Mouse (Mus musculus): ENCODE data around the gene Sstr3. TPM values are rescaled to one million over a fixed set of nuclear protein-coding genes. Genes with fewer than 3 reads are reported as not detected.

Gene Sstr3
- polyA plus RNA-seq, 1 experiment = not detected

DNA sequence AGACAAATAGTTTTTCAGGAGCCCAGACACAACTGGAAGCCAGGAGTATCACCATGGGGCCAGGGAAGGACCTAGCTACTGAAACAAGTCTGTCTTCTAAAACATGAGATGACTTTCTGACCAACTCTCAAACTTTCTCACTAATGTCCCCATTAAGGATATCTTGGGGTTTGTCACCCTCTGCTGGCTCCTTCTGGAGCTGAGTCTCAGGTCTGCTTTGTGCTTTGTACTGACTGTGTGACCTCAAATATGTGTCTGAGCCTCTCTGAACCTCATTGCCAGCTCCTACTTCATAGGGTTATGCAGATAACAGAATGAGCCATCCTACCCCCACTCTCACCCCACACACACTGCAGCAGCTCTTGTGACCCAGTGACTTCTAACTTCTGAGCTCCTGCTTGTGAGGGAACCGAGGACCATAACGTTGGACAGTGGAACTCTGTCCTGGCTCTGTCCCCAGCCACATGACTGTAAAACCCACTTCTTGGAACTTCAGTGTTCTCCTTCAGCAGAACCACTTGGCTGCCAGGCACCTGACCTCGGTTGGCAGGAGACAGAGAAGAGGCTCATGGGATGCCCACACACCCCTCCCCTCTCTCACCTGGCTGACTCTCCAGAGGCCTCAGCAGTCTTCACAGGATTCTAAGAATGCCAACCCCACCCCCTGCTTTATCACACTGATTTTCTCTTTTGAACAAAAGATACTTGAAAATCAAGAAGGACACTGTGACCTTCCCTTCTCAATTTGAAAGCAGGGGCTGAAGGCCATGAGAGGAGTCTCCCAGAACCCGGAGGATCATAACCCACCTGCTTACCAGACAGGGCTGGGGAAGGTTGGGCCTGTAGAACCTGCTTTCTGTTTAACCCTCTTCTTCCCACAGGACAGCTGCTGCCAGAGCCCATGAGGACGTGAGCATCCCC lies 3.2 kb upstream of the Sstr3 start:
- TF ChIP-seq FLI1 (IDR thresholded peaks at IDR 0.05; ENCODE audit: low read length) = no peak
- TF ChIP-seq GATA1 (IDR thresholded peaks at IDR 0.05; ENCODE audit: borderline replicate concordance, low read length) = no peak
- peaks cover 36% of the 10 kb centered on the region for H3K4me1 ChIP-seq
- no peaks in the 10 kb centered on the region for H3K36me3 ChIP-seq (replicated peaks; ENCODE audit: low read length)
- no peak overlapping the region for H3K4me3 ChIP-seq (replicated peaks)
- peaks cover 22% of the 10 kb centered on the region for H3K9me3 ChIP-seq
- H3K27me3 ChIP-seq (replicated peaks) = peaks cover 56% of the 10 kb centered on the region

DNA sequence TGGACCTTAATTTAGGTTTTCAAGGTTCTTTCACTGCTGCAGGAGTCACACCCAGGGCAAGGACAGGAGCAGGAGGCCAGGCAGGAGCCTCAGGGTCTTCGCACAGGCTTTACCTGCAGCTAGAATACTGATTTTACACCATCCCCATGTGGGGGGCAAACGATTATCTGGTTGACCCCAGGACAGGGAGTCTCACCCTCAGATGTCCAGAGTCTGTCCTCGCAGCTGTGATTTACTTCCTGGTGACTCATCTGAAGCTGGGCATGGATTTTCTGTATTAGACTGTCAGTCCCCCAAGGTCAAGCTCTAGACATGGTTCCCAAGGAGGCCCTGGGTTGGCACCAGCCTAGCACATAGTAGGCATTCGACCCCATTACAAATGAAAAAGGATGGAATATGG lies 1.6 kb upstream of the Sstr3 start:
- peaks cover 65% of the 10 kb centered on the region for H3K27me3 ChIP-seq (replicated peaks)
- TF ChIP-seq GATA1 (IDR thresholded peaks at IDR 0.05; ENCODE audit: borderline replicate concordance, low read length) (no peak), FLI1 (IDR thresholded peaks at IDR 0.05; ENCODE audit: low read length) (no peak)
- H3K4me3 ChIP-seq (replicated peaks) = no peak overlapping the region
- no peaks in the 10 kb centered on the region for H3K36me3 ChIP-seq (replicated peaks; ENCODE audit: low read length)
- H3K9me3 ChIP-seq = peaks cover 9% of the 10 kb centered on the region
- H3K4me1 ChIP-seq = peaks cover 47% of the 10 kb centered on the region

DNA sequence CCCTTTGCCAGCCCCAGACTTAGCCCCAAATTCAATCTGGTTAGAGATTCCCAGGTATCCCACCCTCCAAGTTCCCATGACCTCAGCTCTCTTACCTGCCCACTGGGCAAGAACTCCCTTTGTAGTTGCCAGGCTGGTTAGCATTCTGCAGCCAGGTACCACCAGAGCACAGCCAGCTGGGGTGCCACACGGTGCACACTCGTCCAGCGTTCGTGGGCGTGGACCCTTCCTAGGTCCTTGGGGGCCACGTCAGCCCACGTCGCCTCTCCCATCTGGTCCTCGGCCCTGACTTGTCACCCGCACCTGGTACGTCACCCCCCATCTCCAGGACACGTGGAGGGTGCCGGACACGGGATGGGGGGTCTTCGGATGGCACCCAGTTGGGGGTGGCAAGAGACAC lies 444 bp downstream of the Sstr3 start:
- Histone ChIP-seq H3K27me3 (replicated peaks) (peaks cover 80% of the 10 kb centered on the region), H3K4me1 (peaks cover 43% of the 10 kb centered on the region), H3K4me3 (replicated peaks) (no peak overlapping the region), H3K9me3 (no peaks in the 10 kb centered on the region), H3K36me3 (replicated peaks; ENCODE audit: low read length) (no peaks in the 10 kb centered on the region)
- TF ChIP-seq FLI1 (IDR thresholded peaks at IDR 0.05; ENCODE audit: low read length) = no peak
- TF ChIP-seq GATA1 (IDR thresholded peaks at IDR 0.05; ENCODE audit: borderline replicate concordance, low read length) = no peak

DNA sequence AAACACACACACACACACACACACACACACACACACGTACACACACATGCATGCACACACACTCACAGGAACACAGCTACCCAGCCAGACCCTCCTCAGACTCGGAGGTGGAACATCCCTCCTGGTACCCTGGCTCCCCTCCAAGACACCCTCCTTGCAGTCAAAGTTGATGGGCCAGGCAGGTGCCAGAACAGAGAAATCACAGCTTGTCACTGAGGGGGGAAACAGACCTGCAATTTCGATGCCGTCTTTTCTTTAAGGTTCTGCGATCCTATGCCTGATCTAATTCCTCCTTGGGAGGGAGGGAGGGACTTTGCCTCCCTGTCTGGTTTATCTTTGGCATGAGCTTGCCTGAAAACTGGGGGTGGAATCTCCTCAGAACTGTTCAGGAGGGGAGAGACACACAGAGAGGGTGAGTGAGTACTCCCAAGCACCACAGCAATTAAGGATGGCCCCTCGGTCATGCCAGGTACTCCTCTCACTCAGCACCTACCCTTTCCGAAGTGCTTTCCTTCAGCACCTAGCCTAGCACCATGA lies 1.6 kb downstream of the Sstr3 start:
- Histone ChIP-seq H3K4me1 (peaks cover 32% of the 10 kb centered on the region), H3K27me3 (replicated peaks) (peaks cover 92% of the 10 kb centered on the region), H3K9me3 (no peaks in the 10 kb centered on the region), H3K4me3 (replicated peaks) (no peak overlapping the region), H3K36me3 (replicated peaks; ENCODE audit: low read length) (no peaks in the 10 kb centered on the region)
- TF ChIP-seq GATA1 (IDR thresholded peaks at IDR 0.05; ENCODE audit: borderline replicate concordance, low read length) (no peak), FLI1 (IDR thresholded peaks at IDR 0.05; ENCODE audit: low read length) (no peak)

DNA sequence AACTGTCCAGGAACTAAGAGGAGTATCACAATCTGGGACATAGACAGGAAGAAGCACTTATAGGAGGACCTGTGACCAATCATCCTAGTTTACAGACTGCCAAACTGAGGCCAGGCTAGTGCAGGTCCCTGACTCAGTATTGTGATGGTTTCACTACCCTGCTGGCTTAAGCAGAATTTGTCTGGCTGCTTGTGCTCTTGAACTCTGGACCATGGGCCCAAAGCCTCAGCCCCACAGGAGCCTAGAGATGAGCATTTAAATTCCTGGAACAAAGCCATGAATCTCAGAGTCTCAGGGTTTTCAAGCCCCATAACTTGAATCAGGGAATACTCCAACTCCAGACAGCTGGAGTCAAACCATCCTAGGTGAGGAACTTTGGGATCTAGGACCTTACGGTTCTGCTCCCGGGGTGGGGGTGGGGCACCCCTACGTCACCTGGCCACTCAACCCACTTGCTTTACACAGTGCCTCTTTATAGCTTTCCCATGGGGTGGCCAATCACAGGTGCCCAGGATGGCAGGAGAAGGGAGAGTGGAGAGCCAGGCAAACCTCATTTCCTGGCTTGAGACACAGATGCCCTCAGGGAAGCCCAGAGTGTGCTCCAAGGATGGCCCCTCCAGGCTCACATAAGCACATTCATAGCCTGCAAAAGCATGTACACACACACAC lies 2.3 kb downstream of the Sstr3 start:
- H3K27me3 ChIP-seq (replicated peaks) = peaks cover 98% of the 10 kb centered on the region
- no peaks in the 10 kb centered on the region for H3K36me3 ChIP-seq (replicated peaks; ENCODE audit: low read length)
- TF ChIP-seq GATA1 (IDR thresholded peaks at IDR 0.05; ENCODE audit: borderline replicate concordance, low read length) = no peak
- TF ChIP-seq FLI1 (IDR thresholded peaks at IDR 0.05; ENCODE audit: low read length) = no peak

DNA sequence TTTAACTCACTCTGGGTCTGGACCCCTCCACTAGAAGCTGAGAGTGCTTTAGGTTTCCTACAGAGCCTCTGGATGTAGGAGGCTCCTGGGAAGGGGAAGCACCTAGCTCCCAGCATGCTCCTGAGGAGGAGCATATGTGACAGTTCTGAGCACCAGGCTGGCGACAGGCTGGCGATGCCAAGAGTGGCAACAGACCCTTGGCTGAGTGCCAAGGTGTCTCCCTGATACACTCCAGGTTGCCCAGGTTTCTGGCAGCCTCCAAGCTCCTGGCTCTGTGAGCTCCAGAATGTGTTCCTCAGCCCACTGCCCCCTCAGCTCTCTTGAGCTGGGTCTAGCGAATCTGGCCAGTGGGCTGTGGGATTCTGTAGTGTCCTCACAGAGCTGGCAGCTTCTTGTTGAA lies 2.9 kb downstream of the Sstr3 start:
- Histone ChIP-seq H3K27me3 (replicated peaks) (peaks cover 97% of the 10 kb centered on the region), H3K36me3 (replicated peaks; ENCODE audit: low read length) (no peaks in the 10 kb centered on the region), H3K4me3 (replicated peaks) (no peak overlapping the region), H3K9me3 (no peaks in the 10 kb centered on the region), H3K4me1 (peaks cover 32% of the 10 kb centered on the region)
- TF ChIP-seq GATA1 (IDR thresholded peaks at IDR 0.05; ENCODE audit: borderline replicate concordance, low read length) (no peak), FLI1 (IDR thresholded peaks at IDR 0.05; ENCODE audit: low read length) (no peak)

More for the DNA sequence above, 2.3 kb downstream of the Sstr3 start:
- Histone ChIP-seq H3K9me3 (no peaks in the 10 kb centered on the region), H3K4me3 (replicated peaks) (no peak overlapping the region), H3K4me1 (peaks cover 28% of the 10 kb centered on the region; the same call in 1 of the 2 replicates)

DNA sequence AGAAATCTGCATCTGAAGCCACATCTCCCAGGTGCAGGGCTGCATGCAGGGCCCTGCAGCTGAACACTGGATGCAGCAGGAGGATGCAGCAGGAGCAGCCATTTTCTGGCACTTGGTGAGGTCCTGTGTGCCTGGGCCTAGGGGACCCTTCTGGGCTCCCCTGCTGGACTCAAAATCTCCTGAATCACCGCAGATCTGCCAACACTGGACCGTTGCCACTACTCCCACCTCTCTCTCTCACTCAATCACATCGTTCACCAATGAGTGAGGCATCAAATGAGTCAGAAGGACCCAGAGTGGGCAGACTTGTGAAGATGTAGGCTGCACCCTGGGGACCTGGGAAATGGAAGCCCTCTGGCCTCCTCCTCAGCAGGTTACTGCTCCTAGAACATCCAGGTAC lies 3.4 kb downstream of the Sstr3 start:
- TF ChIP-seq GATA1 (IDR thresholded peaks at IDR 0.05; ENCODE audit: borderline replicate concordance, low read length) (no peak), FLI1 (IDR thresholded peaks at IDR 0.05; ENCODE audit: low read length) (no peak)
- H3K4me3 ChIP-seq (replicated peaks) = no peak overlapping the region
- H3K27me3 ChIP-seq (replicated peaks) = peaks cover 98% of the 10 kb centered on the region
- H3K36me3 ChIP-seq (replicated peaks; ENCODE audit: low read length) = no peaks in the 10 kb centered on the region
- no peaks in the 10 kb centered on the region for H3K9me3 ChIP-seq
- peaks cover 35% of the 10 kb centered on the region for H3K4me1 ChIP-seq

DNA sequence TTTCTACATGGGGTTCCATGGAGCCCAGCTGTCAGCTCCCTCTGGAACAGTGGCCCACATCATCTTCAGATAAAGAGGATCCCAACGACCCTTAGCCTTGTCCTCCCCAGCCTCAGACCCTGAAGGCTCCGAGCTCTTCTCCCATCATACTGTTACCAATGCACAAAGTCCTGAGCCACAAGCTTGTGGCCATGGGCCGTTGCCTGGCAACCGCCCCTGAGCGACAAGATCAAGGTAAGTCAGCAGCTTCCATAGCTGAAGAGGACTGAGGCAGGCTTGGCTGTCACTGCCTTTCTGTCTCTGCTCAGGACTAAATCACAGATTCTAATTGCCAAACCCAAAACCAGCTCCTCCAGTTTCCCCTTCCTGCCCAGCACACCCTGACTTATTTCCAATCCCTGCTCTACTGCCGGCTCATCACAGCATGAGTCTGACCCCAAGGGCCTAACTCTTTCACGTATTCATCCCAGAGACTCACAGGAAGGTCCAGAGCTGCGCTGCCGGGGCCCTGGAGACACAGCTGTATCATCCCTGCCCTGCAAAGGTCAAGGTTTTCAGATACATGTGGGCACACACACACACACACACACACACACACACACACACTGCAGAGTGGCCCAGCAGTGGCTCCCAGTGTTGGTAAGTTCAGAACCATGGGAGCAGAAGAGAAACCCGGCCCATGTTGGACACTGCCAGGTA lies 8.6 kb downstream of the Sstr3 start:
- H3K27me3 ChIP-seq (replicated peaks) = peaks cover 74% of the 10 kb centered on the region

DNA sequence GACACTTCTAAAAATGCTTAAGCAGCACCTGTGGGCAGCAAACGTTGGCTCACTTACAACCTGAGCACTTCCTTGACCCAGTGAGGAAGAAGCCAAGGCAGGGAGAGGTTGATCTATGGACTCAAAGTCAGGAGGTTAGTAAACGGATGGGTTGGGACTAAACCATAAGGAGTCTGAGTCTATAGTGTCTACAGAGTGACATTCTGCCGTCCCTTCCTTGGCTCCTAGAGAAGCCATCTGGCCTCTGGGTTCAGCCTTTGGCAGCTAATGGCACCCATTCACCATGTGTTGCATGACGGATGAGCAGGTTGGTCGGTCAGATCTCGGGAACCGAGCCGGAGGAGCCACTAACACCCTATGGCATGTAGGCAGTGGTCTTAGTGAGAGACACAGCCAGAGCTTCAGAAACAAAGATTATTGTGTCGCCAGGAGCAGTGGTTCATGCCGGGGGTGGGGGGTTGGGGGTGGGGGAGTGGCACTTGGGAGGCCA lies 11.1 kb downstream of the Sstr3 start:
- Histone ChIP-seq H3K4me3 (replicated peaks) (no peak overlapping the region), H3K27me3 (replicated peaks) (peaks cover 49% of the 10 kb centered on the region), H3K36me3 (replicated peaks; ENCODE audit: low read length) (no peaks in the 10 kb centered on the region), H3K4me1 (peaks cover 51% of the 10 kb centered on the region), H3K9me3 (no peaks in the 10 kb centered on the region)
- TF ChIP-seq FLI1 (IDR thresholded peaks at IDR 0.05; ENCODE audit: low read length) (no peak), GATA1 (IDR thresholded peaks at IDR 0.05; ENCODE audit: borderline replicate concordance, low read length) (no peak)

More for the DNA sequence above, 8.6 kb downstream of the Sstr3 start:
- TF ChIP-seq GATA1 (IDR thresholded peaks at IDR 0.05; ENCODE audit: borderline replicate concordance, low read length) (no peak), FLI1 (IDR thresholded peaks at IDR 0.05; ENCODE audit: low read length) (no peak)
- Histone ChIP-seq H3K4me3 (replicated peaks) (no peak overlapping the region), H3K36me3 (replicated peaks; ENCODE audit: low read length) (no peaks in the 10 kb centered on the region), H3K4me1 (peaks cover 30% of the 10 kb centered on the region), H3K9me3 (no peaks in the 10 kb centered on the region)

Data from megakaryocyte, embryonic 14.5 days (primary cell).